Mouse (Mus musculus) hindbrain, embryonic 13.5 days (tissue): ENCODE data around the gene Cnot1. TPM values are rescaled to one million over a fixed set of nuclear protein-coding genes. Genes with fewer than 3 reads are reported as not detected.

ENCODE experiments used
- ATAC-seq: fragments of 200-750 bp; cut with Nextera tagmentation; 2 replicates; pipeline ENCODE4 v1.8.0; 2017; ENCODE audit warnings: moderate TSS enrichment; ENCODE audit not compliant: low FRiP score
- H3K27ac ChIP-seq: fragments of 300-500 bp; sonication (generic); 2 replicates; pipeline ENCODE4 v1.5.1; 2015; ENCODE audit warnings: inconsistent platforms, mild to moderate bottlenecking, moderate library complexity
- H3K27me3 ChIP-seq: fragments of 300-500 bp; sonication (generic); 2 replicates; pipeline ENCODE4 v1.6.1; 2015; ENCODE audit warnings: mild to moderate bottlenecking, inconsistent platforms
- H3K36me3 ChIP-seq: fragments of 300-500 bp; sonication (generic); 2 replicates; pipeline ENCODE4 v1.6.1; 2015; ENCODE audit warnings: mild to moderate bottlenecking, inconsistent platforms
- H3K4me1 ChIP-seq: fragments of 300-500 bp; sonication (generic); replicated peaks from 2 replicates; pipeline ENCODE4 v1.6.1; 2015; ENCODE audit warnings: inconsistent platforms
- H3K4me2 ChIP-seq: fragments of 300-500 bp; sonication (generic); 2 replicates; pipeline ENCODE4 v1.6.1; 2015; ENCODE audit warnings: inconsistent platforms, mild to moderate bottlenecking, moderate library complexity
- H3K4me3 ChIP-seq: fragments of 300-500 bp; sonication (generic); 2 replicates; pipeline ENCODE4 v1.5.1; 2015; ENCODE audit warnings: mild to moderate bottlenecking, inconsistent platforms
- H3K9ac ChIP-seq: fragments of 300-500 bp; sonication (generic); 2 replicates; pipeline ENCODE4 v1.6.1; 2015; ENCODE audit warnings: mild to moderate bottlenecking, inconsistent platforms
- H3K9me3 ChIP-seq: fragments of 300-500 bp; sonication (generic); 2 replicates; pipeline ENCODE4 v1.6.1; 2016; ENCODE audit warnings: inconsistent platforms
- WGBS: fragments of 180-500 bp; shearing (Covaris S2); methylation state at CpG from one replicate; pipeline ENCODE4 v1.1.7; 2015; 5-methylcytosine and 5-hydroxymethylcytosine counted together
- polyA plus RNA-seq: library from polyadenylated mRNA; unstranded; fragments of >200 nt; fragmentation: Nextera tagmentation; extraction: Ambion mirVana; gene quantifications from 2 replicates; pipeline ENCODE4 v1.2.1, GENCODE M21; 2015

The Cnot1 gene
- 41.0 and 46.4 TPM in 2 replicates for polyA plus RNA-seq

- no peaks in the 10 kb centered on the region for H3K36me3 ChIP-seq
- ATAC-seq, result peak; percentile 98
- peak within 1 kb of the TSS; percentile 97 for H3K9ac ChIP-seq
- H3K4me3 ChIP-seq, result peak within 1 kb of the TSS; percentile 97
- H3K27me3 ChIP-seq, result no peaks in the 10 kb centered on the region
- H3K9me3 ChIP-seq, result no peaks in the 10 kb centered on the region
- 0% methylated on average over 44 of the region's 44 CpGs for WGBS
- H3K4me2 ChIP-seq, result peak within 1 kb of the TSS; percentile 97
- peak within 1 kb of the TSS; percentile 96 for H3K27ac ChIP-seq
- H3K4me1 ChIP-seq, result peaks cover 25% of the 10 kb centered on the region
These were observed at the start of gene Cnot1 for GRCm38 (mm10) chr8:95807331-95807843. TSS of gene Cnot1 (minus strand) at chr8:95807464.

GRCm38 (mm10) chr8:95854174-95854573, 46.9 kb upstream of the Cnot1 start:
- Histone ChIP-seq H3K4me1 (peaks cover 10% of the 10 kb centered on the region), H3K27ac (no peak overlapping the region), H3K27me3 (no peaks in the 10 kb centered on the region), H3K4me2 (no peak overlapping the region), H3K9ac (no peak overlapping the region), H3K9me3 (no peaks in the 10 kb centered on the region), H3K36me3 (no peaks in the 10 kb centered on the region), H3K4me3 (no peak overlapping the region)
- WGBS, result 90% methylated on average over 6 of the region's 6 CpGs
- no peak for ATAC-seq

- Histone ChIP-seq H3K9ac (peak within 1 kb of the TSS; percentile 78), H3K36me3 (peaks cover 3% of the 10 kb centered on the region), H3K27ac (no peak within 1 kb of the TSS), H3K4me3 (peak within 1 kb of the TSS; percentile 74), H3K4me2 (peak within 1 kb of the TSS; percentile 81), H3K27me3 (no peaks in the 10 kb centered on the region), H3K4me1 (peaks cover 10% of the 10 kb centered on the region), H3K9me3 (no peaks in the 10 kb centered on the region)
- WGBS, result 13% methylated on average over 22 of the region's 22 CpGs
- ATAC-seq, result peak; percentile 96
These were observed 46.0 kb upstream of the Cnot1 start, which contains the start of gene Slc38a7 for GRCm38 (mm10) chr8:95853102-95853843. TSS of gene Slc38a7 (minus strand) at chr8:95853539.

- H3K27ac ChIP-seq, result no peak overlapping the region
- peak overlapping the region; percentile 81 for H3K4me2 ChIP-seq
- H3K4me1 ChIP-seq, result peaks cover 10% of the 10 kb centered on the region
- no peaks in the 10 kb centered on the region for H3K9me3 ChIP-seq
- no peak for ATAC-seq
- peak overlapping the region; percentile 74 for H3K4me3 ChIP-seq
- 77% methylated on average over 4 of the region's 4 CpGs for WGBS
- H3K36me3 ChIP-seq, result peaks cover 10% of the 10 kb centered on the region
- H3K9ac ChIP-seq, result peak overlapping the region; percentile 78
- H3K27me3 ChIP-seq, result no peaks in the 10 kb centered on the region
These were observed 45.0 kb upstream of the Cnot1 start for GRCm38 (mm10) chr8:95852290-95852689.

GRCm38 (mm10) chr8:95850326-95850725, 43.1 kb upstream of the Cnot1 start:
- 96% methylated on average over 2 of the region's 2 CpGs for whole genome bisulfite sequencing
- no peak for ATAC-seq
- Histone ChIP-seq H3K36me3 (peaks cover 22% of the 10 kb centered on the region), H3K9ac (no peak overlapping the region), H3K27ac (no peak overlapping the region), H3K4me1 (peaks cover 10% of the 10 kb centered on the region), H3K9me3 (no peaks in the 10 kb centered on the region), H3K4me3 (no peak overlapping the region), H3K27me3 (no peaks in the 10 kb centered on the region), H3K4me2 (no peak overlapping the region)

- Histone ChIP-seq H3K4me3 (no peak overlapping the region), H3K9ac (no peak overlapping the region), H3K4me2 (no peak overlapping the region), H3K27ac (no peak overlapping the region), H3K9me3 (no peaks in the 10 kb centered on the region), H3K4me1 (peaks cover 10% of the 10 kb centered on the region), H3K27me3 (no peaks in the 10 kb centered on the region), H3K36me3 (peaks cover 36% of the 10 kb centered on the region)
- ATAC-seq, result no peak
- WGBS, result 93% methylated on average over 19 of the region's 19 CpGs
These were observed 41.6 kb upstream of the Cnot1 start for GRCm38 (mm10) chr8:95848734-95849464.

- no peak overlapping the region for H3K9ac ChIP-seq
- no peaks in the 10 kb centered on the region for H3K27me3 ChIP-seq
- H3K27ac ChIP-seq, result no peak overlapping the region
- H3K4me1 ChIP-seq, result peaks cover 10% of the 10 kb centered on the region
- WGBS, result 87% methylated on average over 24 of the region's 24 CpGs
- no peak overlapping the region for H3K4me3 ChIP-seq
- peaks cover 44% of the 10 kb centered on the region for H3K36me3 ChIP-seq
- no peak for ATAC-seq
- H3K4me2 ChIP-seq, result no peak overlapping the region
- no peaks in the 10 kb centered on the region for H3K9me3 ChIP-seq
These were observed 40.8 kb upstream of the Cnot1 start for GRCm38 (mm10) chr8:95848061-95848551.

- H3K4me1 ChIP-seq, result no peaks in the 10 kb centered on the region
- no peak overlapping the region for H3K4me2 ChIP-seq
- no peak overlapping the region for H3K27ac ChIP-seq
- 84% methylated on average over 7 of the region's 7 CpGs for WGBS
- no peaks in the 10 kb centered on the region for H3K9me3 ChIP-seq
- H3K27me3 ChIP-seq, result no peaks in the 10 kb centered on the region
- H3K9ac ChIP-seq, result no peak overlapping the region
- no peak for ATAC-seq
- no peak overlapping the region for H3K4me3 ChIP-seq
- peaks cover 74% of the 10 kb centered on the region for H3K36me3 ChIP-seq
These were observed 37.8 kb upstream of the Cnot1 start for GRCm38 (mm10) chr8:95845026-95845425.

- Histone ChIP-seq H3K27me3 (no peaks in the 10 kb centered on the region), H3K4me3 (no peak overlapping the region), H3K27ac (no peak overlapping the region), H3K4me2 (no peak overlapping the region), H3K4me1 (no peaks in the 10 kb centered on the region), H3K9me3 (no peaks in the 10 kb centered on the region), H3K9ac (no peak overlapping the region), H3K36me3 (peaks cover 83% of the 10 kb centered on the region)
- WGBS, result 95% methylated on average over 6 of the region's 6 CpGs
- no peak for ATAC-seq
These were observed 36.7 kb upstream of the Cnot1 start for GRCm38 (mm10) chr8:95843968-95844367.

GRCm38 (mm10) chr8:95841436-95841835, 34.2 kb upstream of the Cnot1 start:
- WGBS, result 89% methylated on average over 15 of the region's 15 CpGs
- Histone ChIP-seq H3K9ac (no peak overlapping the region), H3K4me2 (no peak overlapping the region), H3K4me3 (no peak overlapping the region), H3K36me3 (peaks cover 86% of the 10 kb centered on the region), H3K27me3 (no peaks in the 10 kb centered on the region), H3K9me3 (no peaks in the 10 kb centered on the region), H3K27ac (no peak overlapping the region), H3K4me1 (no peaks in the 10 kb centered on the region)
- no peak for ATAC-seq

GRCm38 (mm10) chr8:95839289-95839688, 32.0 kb upstream of the Cnot1 start:
- Histone ChIP-seq H3K9ac (no peak overlapping the region), H3K36me3 (peaks cover 72% of the 10 kb centered on the region), H3K4me2 (no peak overlapping the region), H3K27me3 (no peaks in the 10 kb centered on the region), H3K9me3 (no peaks in the 10 kb centered on the region), H3K27ac (no peak overlapping the region), H3K4me1 (no peaks in the 10 kb centered on the region), H3K4me3 (no peak overlapping the region)
- no peak for ATAC-seq
- WGBS, result 100% methylated on average over 4 of the region's 4 CpGs

GRCm38 (mm10) chr8:95837266-95837665, 30.0 kb upstream of the Cnot1 start:
- H3K9ac ChIP-seq, result no peak overlapping the region
- H3K4me3 ChIP-seq, result no peak overlapping the region
- H3K9me3 ChIP-seq, result no peaks in the 10 kb centered on the region
- H3K4me1 ChIP-seq, result peaks cover 15% of the 10 kb centered on the region
- ATAC-seq, result no peak
- no peak overlapping the region for H3K27ac ChIP-seq
- peaks cover 53% of the 10 kb centered on the region for H3K36me3 ChIP-seq
- WGBS, result 91% methylated on average over 10 of the region's 10 CpGs
- no peak overlapping the region for H3K4me2 ChIP-seq
- no peaks in the 10 kb centered on the region for H3K27me3 ChIP-seq
